Mouse (Mus musculus): ENCODE measurements at regions not wholly inside any gene's neighbourhood (a gene's known extent, or its start where the extent isn't known, plus 50 kb on each side); places are given as distances from the start of the nearest gene placed in this dataset.
A peak's percentile ranks its signal among the peaks of the same experiment; 100 is the strongest.

- DNase-seq (ENCODE audit: low spot score) = no peak
Measured at GRCm38 (mm10) chr13:44346636-44347035, 382.6 kb upstream of the Jarid2 start.

- DNase-seq (ENCODE audit: low spot score) = no peak
Measured at GRCm38 (mm10) chr13:44347662-44348061, 381.6 kb upstream of the Jarid2 start.

- DNase-seq (ENCODE audit: low spot score) = peak; percentile 11
Measured at GRCm38 (mm10) chr13:44353899-44354298, 375.4 kb upstream of the Jarid2 start.

- peak; percentile 8 for DNase-seq (ENCODE audit: low spot score)
Measured at GRCm38 (mm10) chr13:44355771-44356221, 373.5 kb upstream of the Jarid2 start.

GRCm38 (mm10) chr13:44356981-44357380 lies 372.3 kb upstream of the Jarid2 start:
- no peak for DNase-seq (ENCODE audit: low spot score)

- DNase-seq (ENCODE audit: low spot score) = no peak
Measured at GRCm38 (mm10) chr13:44359344-44359743, 369.9 kb upstream of the Jarid2 start.

GRCm38 (mm10) chr13:44360016-44360415 lies 369.3 kb upstream of the Jarid2 start:
- DNase-seq (ENCODE audit: low spot score) = no peak

- no peak for DNase-seq (ENCODE audit: low spot score)
Measured at GRCm38 (mm10) chr13:44360725-44361290, 368.5 kb upstream of the Jarid2 start.

- DNase-seq (ENCODE audit: low spot score) = no peak
Measured at GRCm38 (mm10) chr13:44362293-44363005, 366.8 kb upstream of the Jarid2 start.

GRCm38 (mm10) chr13:44363016-44363415 lies 366.3 kb upstream of the Jarid2 start:
- DNase-seq (ENCODE audit: low spot score) = no peak

GRCm38 (mm10) chr13:44369301-44369700 lies 360.0 kb upstream of the Jarid2 start:
- no peak for DNase-seq (ENCODE audit: low spot score)

GRCm38 (mm10) chr13:44372361-44372877 lies 356.9 kb upstream of the Jarid2 start:
- no peak for DNase-seq (ENCODE audit: low spot score)

- no peak for DNase-seq (ENCODE audit: low spot score)
Measured at GRCm38 (mm10) chr13:44375476-44376159, 353.7 kb upstream of the Jarid2 start.

- no peak for DNase-seq (ENCODE audit: low spot score)
Measured at GRCm38 (mm10) chr13:44376160-44376488, 353.1 kb upstream of the Jarid2 start.

GRCm38 (mm10) chr13:44381721-44382450 lies 347.4 kb upstream of the Jarid2 start:
- no peak for DNase-seq (ENCODE audit: low spot score)

GRCm38 (mm10) chr13:44383322-44383721 lies 346.0 kb upstream of the Jarid2 start:
- no peak for DNase-seq (ENCODE audit: low spot score)

- DNase-seq (ENCODE audit: low spot score) = no peak
Measured at GRCm38 (mm10) chr13:44386767-44387166, 342.5 kb upstream of the Jarid2 start.

GRCm38 (mm10) chr13:44389696-44390095 lies 339.6 kb upstream of the Jarid2 start:
- no peak for DNase-seq (ENCODE audit: low spot score)

- no peak for DNase-seq (ENCODE audit: low spot score)
Measured at GRCm38 (mm10) chr13:44390666-44391390, 338.4 kb upstream of the Jarid2 start.

GRCm38 (mm10) chr13:44394016-44394415 lies 335.3 kb upstream of the Jarid2 start:
- DNase-seq (ENCODE audit: low spot score) = no peak

- DNase-seq (ENCODE audit: low spot score) = no peak
Measured at GRCm38 (mm10) chr13:44398613-44399369, 330.5 kb upstream of the Jarid2 start.
